Mouse (Mus musculus) mouse embryonic stem cell (cell line): ENCODE measurements around the gene Plscr1.

Source experiments
- in situ Hi-C, 2 experiments: fragments of 300-500 bp; cut with MboI; formaldehyde crosslinking; loops; 1 replicate in 1 of 2; 3 replicates in 1 of 2; pipeline ENCODE4 v1.14.3; 2019 to 2020; ENCODE audit warnings: low sequenced_read_pairs in 2 of 2, low pct_unique_long_range_greater_than_20kb in 1 of 2, mixed read lengths in 1 of 2; ENCODE audit not compliant: unreplicated experiment in 1 of 2

Gene Plscr1

GRCm38 (mm10) chr9:92292169-92292568 lies 42.6 kb downstream of the Plscr1 start:
- in situ Hi-C loops = no loop called here

GRCm38 (mm10) chr9:92292922-92293321 lies 43.4 kb downstream of the Plscr1 start:
- in situ Hi-C loops = no loop called here

- in situ Hi-C loops = no loop called here
These were observed 44.3 kb downstream of the Plscr1 start for GRCm38 (mm10) chr9:92293560-92294548.

GRCm38 (mm10) chr9:92298288-92298687 lies 48.7 kb downstream of the Plscr1 start:
- in situ Hi-C loops = no loop called here

DNA sequence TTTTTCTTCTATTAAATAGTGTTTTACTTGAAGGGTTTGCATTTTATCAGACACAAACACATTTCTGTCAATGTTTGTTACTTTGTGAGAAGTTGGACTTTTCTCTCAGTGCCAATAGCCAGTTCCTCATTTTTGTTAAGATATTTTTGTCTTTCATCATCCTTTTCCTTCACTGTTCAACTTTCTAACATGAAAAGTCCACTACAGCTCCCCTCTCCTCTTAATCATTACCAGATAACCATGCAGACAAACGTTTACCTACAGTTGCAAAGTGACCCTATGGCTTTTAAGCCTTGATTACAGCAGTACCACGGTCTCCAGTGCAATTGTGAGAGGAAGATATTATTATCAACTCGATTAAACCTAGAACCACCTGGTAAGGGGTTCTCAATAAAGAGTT lies 51.7 kb downstream of the Plscr1 start:
- in situ Hi-C loops = no loop called here

- in situ Hi-C loops = no loop called here
These were observed 55.5 kb downstream of the Plscr1 start for GRCm38 (mm10) chr9:92305075-92305474.

GRCm38 (mm10) chr9:92305620-92306220 lies 56.2 kb downstream of the Plscr1 start:
- in situ Hi-C loops = no loop called here

GRCm38 (mm10) chr9:92309077-92309476 lies 59.5 kb downstream of the Plscr1 start, which contains the start of gene 1700057G04Rik:
Gene 1700057G04Rik (plus strand): TSS chr9:92309377.
- in situ Hi-C loops = no loop called here

DNA sequence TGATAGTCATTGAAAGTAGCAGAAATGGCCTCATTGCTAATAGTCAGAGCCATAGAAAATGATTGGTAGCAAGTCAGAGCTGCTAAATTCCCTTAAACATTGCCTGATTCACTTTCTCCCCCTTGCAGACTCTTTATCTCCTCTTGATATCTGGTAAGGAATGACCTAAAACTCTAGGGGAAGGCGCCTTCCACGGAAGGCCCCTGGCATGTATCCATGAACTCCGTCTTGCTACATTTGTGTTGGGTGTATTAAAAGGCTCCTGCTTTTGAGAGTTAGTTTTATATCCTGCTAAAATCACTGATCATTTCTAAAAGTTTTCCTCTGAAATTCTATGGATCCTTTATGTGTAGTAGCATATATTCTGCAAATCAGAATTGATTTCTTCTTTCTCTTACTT lies 67.2 kb downstream of the Plscr1 start:
- in situ Hi-C loops = no loop called here
